Mouse (Mus musculus): Measurements from ENCODE around the gene Sfswap. TPM values are rescaled to one million over a fixed set of nuclear protein-coding genes. Genes with fewer than 3 reads are reported as not detected.

Sfswap gene
- polyA plus RNA-seq, 1 experiment from 2014 or later, result 43.0 TPM

- no peak for DNase-seq (ENCODE audit: low spot score)
- H3K27me3 ChIP-seq (replicated peaks; ENCODE audit: low read depth, poor library complexity, severe bottlenecking), result no peaks in the 10 kb centered on the region
- no peaks in the 10 kb centered on the region for H3K9me3 ChIP-seq
- H3K4me3 ChIP-seq, result no peak overlapping the region
- no peak overlapping the region for H3K27ac ChIP-seq (replicated peaks)
- WGBS, result 92% methylated on average over 3 of the region's 3 CpGs
- peaks cover 92% of the 10 kb centered on the region for H3K36me3 ChIP-seq (replicated peaks)
- H3K4me1 ChIP-seq, result no peaks in the 10 kb centered on the region
Observed at GRCm38 (mm10) chr5:129535431-129535830, 34.4 kb downstream of the Sfswap start.

- no peaks in the 10 kb centered on the region for H3K4me1 ChIP-seq
- no peak overlapping the region for H3K4me3 ChIP-seq
- H3K27me3 ChIP-seq (replicated peaks; ENCODE audit: low read depth, poor library complexity, severe bottlenecking), result no peaks in the 10 kb centered on the region
- H3K27ac ChIP-seq (replicated peaks), result no peak overlapping the region
- peaks cover 93% of the 10 kb centered on the region for H3K36me3 ChIP-seq (replicated peaks)
- no peaks in the 10 kb centered on the region for H3K9me3 ChIP-seq
- WGBS, result 95% methylated on average over 4 of the region's 4 CpGs
- DNase-seq (ENCODE audit: low spot score), result no peak
Observed at GRCm38 (mm10) chr5:129538826-129539225, 37.8 kb downstream of the Sfswap start.

- Histone ChIP-seq H3K27me3 (replicated peaks; ENCODE audit: low read depth, poor library complexity, severe bottlenecking) (no peaks in the 10 kb centered on the region), H3K4me1 (no peaks in the 10 kb centered on the region), H3K4me3 (no peak overlapping the region), H3K9me3 (no peaks in the 10 kb centered on the region), H3K27ac (replicated peaks) (no peak overlapping the region), H3K36me3 (replicated peaks) (peaks cover 95% of the 10 kb centered on the region)
- DNase-seq (ENCODE audit: low spot score), result no peak
- 90% methylated on average over 3 of the region's 3 CpGs for WGBS
Observed at GRCm38 (mm10) chr5:129542236-129542635, 41.2 kb downstream of the Sfswap start.

GRCm38 (mm10) chr5:129545787-129546186 is 44.8 kb downstream of the Sfswap start:
- Histone ChIP-seq H3K27ac (replicated peaks) (no peak overlapping the region), H3K4me3 (no peak overlapping the region), H3K27me3 (replicated peaks; ENCODE audit: low read depth, poor library complexity, severe bottlenecking) (no peaks in the 10 kb centered on the region), H3K9me3 (no peaks in the 10 kb centered on the region), H3K4me1 (no peaks in the 10 kb centered on the region), H3K36me3 (replicated peaks) (peaks cover 99% of the 10 kb centered on the region)
- WGBS, result 95% methylated on average over 9 of the region's 9 CpGs
- DNase-seq (ENCODE audit: low spot score), result no peak

GRCm38 (mm10) chr5:129549716-129550115 is 48.7 kb downstream of the Sfswap start:
- 92% methylated on average over 12 of the region's 12 CpGs for WGBS
- Histone ChIP-seq H3K27ac (replicated peaks) (no peak overlapping the region), H3K9me3 (no peaks in the 10 kb centered on the region), H3K4me3 (no peak overlapping the region), H3K36me3 (replicated peaks) (peaks cover 99% of the 10 kb centered on the region), H3K4me1 (no peaks in the 10 kb centered on the region), H3K27me3 (replicated peaks; ENCODE audit: low read depth, poor library complexity, severe bottlenecking) (no peaks in the 10 kb centered on the region)
- DNase-seq (ENCODE audit: low spot score), result no peak

GRCm38 (mm10) chr5:129550790-129551189 is 49.8 kb downstream of the Sfswap start:
- H3K4me3 ChIP-seq, result no peak overlapping the region
- no peak for DNase-seq (ENCODE audit: low spot score)
- no peaks in the 10 kb centered on the region for H3K9me3 ChIP-seq
- H3K4me1 ChIP-seq, result no peaks in the 10 kb centered on the region
- H3K27me3 ChIP-seq (replicated peaks; ENCODE audit: low read depth, poor library complexity, severe bottlenecking), result no peaks in the 10 kb centered on the region
- no peak overlapping the region for H3K27ac ChIP-seq (replicated peaks)
- 98% methylated on average over 6 of the region's 6 CpGs for WGBS
- peaks cover 100% of the 10 kb centered on the region for H3K36me3 ChIP-seq (replicated peaks)

- no peaks in the 10 kb centered on the region for H3K9me3 ChIP-seq
- H3K27me3 ChIP-seq (replicated peaks; ENCODE audit: low read depth, poor library complexity, severe bottlenecking), result no peaks in the 10 kb centered on the region
- H3K4me3 ChIP-seq, result no peak overlapping the region
- 94% methylated on average over 2 of the region's 2 CpGs for WGBS
- no peak for DNase-seq (ENCODE audit: low spot score)
- peaks cover 99% of the 10 kb centered on the region for H3K36me3 ChIP-seq (replicated peaks)
- no peaks in the 10 kb centered on the region for H3K4me1 ChIP-seq
- H3K27ac ChIP-seq (replicated peaks), result no peak overlapping the region
Observed at GRCm38 (mm10) chr5:129551991-129552390, 51.0 kb downstream of the Sfswap start.

GRCm38 (mm10) chr5:129553642-129554041 is 52.6 kb downstream of the Sfswap start:
- H3K36me3 ChIP-seq (replicated peaks), result peaks cover 98% of the 10 kb centered on the region
- H3K27me3 ChIP-seq (replicated peaks; ENCODE audit: low read depth, poor library complexity, severe bottlenecking), result no peaks in the 10 kb centered on the region
- WGBS, result 92% methylated on average over 6 of the region's 6 CpGs
- H3K27ac ChIP-seq (replicated peaks), result no peak overlapping the region
- DNase-seq (ENCODE audit: low spot score), result no peak
- no peaks in the 10 kb centered on the region for H3K4me1 ChIP-seq
- H3K9me3 ChIP-seq, result no peaks in the 10 kb centered on the region
- no peak overlapping the region for H3K4me3 ChIP-seq

GRCm38 (mm10) chr5:129558591-129558990 is 57.6 kb downstream of the Sfswap start:
- no peak for DNase-seq (ENCODE audit: low spot score)
- Histone ChIP-seq H3K9me3 (no peaks in the 10 kb centered on the region), H3K36me3 (replicated peaks) (peaks cover 98% of the 10 kb centered on the region), H3K4me3 (no peak overlapping the region), H3K27me3 (replicated peaks; ENCODE audit: low read depth, poor library complexity, severe bottlenecking) (no peaks in the 10 kb centered on the region), H3K4me1 (no peaks in the 10 kb centered on the region), H3K27ac (replicated peaks) (no peak overlapping the region)
- 85% methylated on average over 5 of the region's 5 CpGs for WGBS

GRCm38 (mm10) chr5:129559283-129559682 is 58.3 kb downstream of the Sfswap start:
- 81% methylated on average over 11 of the region's 11 CpGs for WGBS
- Histone ChIP-seq H3K36me3 (replicated peaks) (peaks cover 98% of the 10 kb centered on the region), H3K27me3 (replicated peaks; ENCODE audit: low read depth, poor library complexity, severe bottlenecking) (no peaks in the 10 kb centered on the region), H3K9me3 (no peaks in the 10 kb centered on the region), H3K4me3 (no peak overlapping the region), H3K4me1 (no peaks in the 10 kb centered on the region), H3K27ac (replicated peaks) (no peak overlapping the region)
- DNase-seq (ENCODE audit: low spot score), result no peak

- no peak overlapping the region for H3K27ac ChIP-seq (replicated peaks)
- no peaks in the 10 kb centered on the region for H3K9me3 ChIP-seq
- no peak overlapping the region for H3K4me3 ChIP-seq
- no peaks in the 10 kb centered on the region for H3K27me3 ChIP-seq (replicated peaks; ENCODE audit: low read depth, poor library complexity, severe bottlenecking)
- DNase-seq (ENCODE audit: low spot score), result no peak
- H3K36me3 ChIP-seq (replicated peaks), result peaks cover 98% of the 10 kb centered on the region
- 91% methylated on average over 8 of the region's 8 CpGs for WGBS
- H3K4me1 ChIP-seq, result no peaks in the 10 kb centered on the region
Observed at GRCm38 (mm10) chr5:129562342-129562741, 61.3 kb downstream of the Sfswap start.

- no peak overlapping the region for H3K4me3 ChIP-seq
- H3K27ac ChIP-seq (replicated peaks), result no peak overlapping the region
- H3K9me3 ChIP-seq, result no peaks in the 10 kb centered on the region
- no peak for DNase-seq (ENCODE audit: low spot score)
- no peaks in the 10 kb centered on the region for H3K4me1 ChIP-seq
- H3K27me3 ChIP-seq (replicated peaks; ENCODE audit: low read depth, poor library complexity, severe bottlenecking), result no peaks in the 10 kb centered on the region
- peaks cover 95% of the 10 kb centered on the region for H3K36me3 ChIP-seq (replicated peaks)
- 92% methylated on average over 4 of the region's 4 CpGs for whole genome bisulfite sequencing
Observed at GRCm38 (mm10) chr5:129568596-129568995, 67.6 kb downstream of the Sfswap start.

- Histone ChIP-seq H3K36me3 (replicated peaks) (no peaks in the 10 kb centered on the region), H3K4me1 (no peaks in the 10 kb centered on the region), H3K27me3 (replicated peaks; ENCODE audit: low read depth, poor library complexity, severe bottlenecking) (peaks cover 32% of the 10 kb centered on the region), H3K4me3 (no peak overlapping the region), H3K9me3 (no peaks in the 10 kb centered on the region), H3K27ac (replicated peaks) (no peak overlapping the region)
- WGBS, result 75% methylated on average over 12 of the region's 12 CpGs
- no peak for DNase-seq (ENCODE audit: low spot score)
Observed at GRCm38 (mm10) chr5:129578201-129578600, 77.2 kb downstream of the Sfswap start.

GRCm38 (mm10) chr5:129580046-129580445 is 79.0 kb downstream of the Sfswap start:
- H3K4me3 ChIP-seq, result no peak overlapping the region
- no peaks in the 10 kb centered on the region for H3K9me3 ChIP-seq
- 26% methylated on average over 6 of the region's 6 CpGs for WGBS
- H3K36me3 ChIP-seq (replicated peaks), result no peaks in the 10 kb centered on the region
- H3K27me3 ChIP-seq (replicated peaks; ENCODE audit: low read depth, poor library complexity, severe bottlenecking), result peaks cover 48% of the 10 kb centered on the region
- no peak overlapping the region for H3K27ac ChIP-seq (replicated peaks)
- DNase-seq (ENCODE audit: low spot score), result no peak
- H3K4me1 ChIP-seq, result peaks cover 17% of the 10 kb centered on the region
